Mouse (Mus musculus): ENCODE data around the gene Radil. TPM values are rescaled to one million over a fixed set of nuclear protein-coding genes. Genes with fewer than 3 reads are reported as not detected.

Radil gene
- polyA plus RNA-seq, 1 experiment = 0.82 TPM

DNA sequence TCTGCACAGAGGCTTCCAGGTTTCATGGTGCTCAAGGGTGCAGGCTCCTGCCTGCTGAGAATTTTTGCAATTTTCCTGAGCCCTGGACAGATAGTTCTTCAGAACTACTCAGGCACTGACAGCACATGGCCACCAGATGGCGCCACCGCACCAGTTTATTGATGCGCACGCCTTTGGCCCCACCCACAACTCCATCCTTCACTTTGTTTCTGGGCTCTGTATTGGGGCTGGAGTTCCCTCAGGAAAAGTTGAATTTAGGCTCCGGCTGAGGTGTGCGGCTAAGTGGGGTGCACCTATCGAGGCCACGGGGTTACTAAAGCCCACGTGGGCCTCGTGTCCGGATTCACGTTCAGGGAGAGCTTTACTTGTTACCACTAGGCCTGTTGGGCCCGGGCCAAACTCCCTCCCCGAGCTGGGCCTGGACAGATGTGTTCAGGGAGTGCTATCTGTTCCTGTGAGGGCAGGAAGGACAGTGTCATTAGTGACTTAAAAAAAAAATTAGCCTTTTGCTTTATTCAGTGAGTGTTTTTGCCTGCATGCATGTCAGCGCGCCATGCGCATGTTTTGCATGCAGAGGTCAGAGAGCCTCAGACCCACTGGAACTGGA, 72.0 kb downstream of the Radil start:
- H3K36me3 ChIP-seq (ENCODE audit: control insufficient read depth, insufficient read depth, low read length) = peaks cover 12% of the 10 kb centered on the region; the same call in 1 of the 2 replicates
- H3K4me1 ChIP-seq (ENCODE audit: control insufficient read depth, insufficient read depth, insufficient read length, low read length) = no peaks in the 10 kb centered on the region
- no peaks in the 10 kb centered on the region for H3K27me3 ChIP-seq (ENCODE audit: control insufficient read depth, insufficient read depth, low read length)
- H3K27ac ChIP-seq (ENCODE audit: insufficient read depth, low read depth, low read length) = no peak overlapping the region
- 0 out of 2 replicates have a peak, but pooled peaks have one; percentile 20 for TF ChIP-seq POLR2A (IDR thresholded peaks at IDR 0.05; ENCODE audit: low read depth, low read length)
- peak; percentile 94 for TF ChIP-seq CTCF (IDR thresholded peaks at IDR 0.05; ENCODE audit: extremely low read depth, insufficient read length, insufficient replicate concordance, low read depth, low read length)
- WGBS = 33% methylated on average over 17 of the region's 17 CpGs
- no peak overlapping the region for H3K4me3 ChIP-seq (ENCODE audit: low read depth, low read length)

DNA sequence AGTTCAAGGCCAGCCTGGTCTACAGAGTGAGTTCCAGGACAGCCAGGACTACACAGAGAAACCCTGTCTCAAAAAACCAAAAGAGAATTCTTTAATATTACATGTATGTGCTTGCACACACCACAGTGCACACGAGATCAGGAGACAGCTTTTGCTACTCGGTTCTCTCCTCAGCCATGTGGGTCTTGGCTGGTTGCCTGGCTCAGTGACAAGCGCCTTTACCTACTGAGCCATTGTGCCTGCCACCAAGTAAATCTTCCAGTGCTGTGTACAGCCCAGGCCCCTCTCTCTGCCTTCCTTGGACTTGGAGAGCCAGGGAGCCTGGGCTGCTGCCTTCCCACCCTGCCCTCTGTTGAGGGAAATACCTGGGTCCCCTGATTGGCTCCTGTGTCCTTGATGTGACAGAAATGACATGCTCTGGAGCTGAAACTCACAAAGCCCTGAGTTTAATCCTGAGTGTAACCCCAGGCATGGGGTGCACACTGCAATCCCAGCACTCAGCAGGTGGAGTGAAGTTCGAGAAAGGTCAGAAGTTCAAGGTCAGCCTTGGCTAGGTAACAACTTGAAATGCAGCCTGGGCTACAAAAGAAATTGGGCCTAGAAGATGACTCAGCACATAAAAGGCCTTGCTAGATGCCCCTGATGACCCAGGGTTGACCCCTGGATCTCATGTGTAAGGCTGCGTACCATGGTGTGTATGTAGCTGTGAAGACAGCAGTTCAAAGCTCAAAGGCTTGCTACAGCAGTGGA, 72.9 kb downstream of the Radil start:
- no peaks in the 10 kb centered on the region; the same call in 1 of the 2 replicates for H3K4me1 ChIP-seq (ENCODE audit: control insufficient read depth, insufficient read depth, insufficient read length, low read length)
- no peak overlapping the region for H3K27ac ChIP-seq (ENCODE audit: insufficient read depth, low read depth, low read length)
- no peak for TF ChIP-seq POLR2A (IDR thresholded peaks at IDR 0.05; ENCODE audit: low read depth, low read length)
- peaks cover 14% of the 10 kb centered on the region; the same call in 1 of the 2 replicates for H3K36me3 ChIP-seq (ENCODE audit: control insufficient read depth, insufficient read depth, low read length)
- H3K27me3 ChIP-seq (ENCODE audit: control insufficient read depth, insufficient read depth, low read length) = no peaks in the 10 kb centered on the region
- H3K4me3 ChIP-seq (ENCODE audit: low read depth, low read length) = no peak overlapping the region
- 88% methylated on average over 5 of the region's 5 CpGs for WGBS

DNA sequence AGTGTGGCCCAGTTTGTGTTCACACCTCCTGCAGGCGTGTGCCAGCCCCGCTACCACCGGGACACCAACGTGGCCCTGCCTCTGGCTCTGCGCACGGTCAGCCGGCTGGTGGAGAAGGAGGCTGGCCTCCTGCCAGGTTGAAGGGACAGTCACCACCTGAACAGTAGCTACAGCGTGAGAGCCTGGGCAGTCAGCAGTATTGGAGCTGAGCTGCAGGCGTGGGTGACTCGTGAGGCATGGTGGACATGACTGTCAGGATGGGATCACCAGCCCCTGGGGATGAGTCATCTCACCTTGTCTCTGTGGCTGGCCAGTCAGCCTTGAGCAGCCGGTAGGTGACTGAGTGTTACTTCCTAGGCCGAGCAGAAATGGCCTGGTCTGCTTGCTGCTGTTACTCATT, 73.6 kb downstream of the Radil start:
- H3K4me1 ChIP-seq (ENCODE audit: control insufficient read depth, insufficient read depth, insufficient read length, low read length) = no peaks in the 10 kb centered on the region; the same call in 1 of the 2 replicates
- no peak overlapping the region for H3K4me3 ChIP-seq (ENCODE audit: low read depth, low read length)
- H3K27ac ChIP-seq (ENCODE audit: insufficient read depth, low read depth, low read length) = no peak overlapping the region
- TF ChIP-seq POLR2A (IDR thresholded peaks at IDR 0.05; ENCODE audit: low read depth, low read length) (no peak), CTCF (IDR thresholded peaks at IDR 0.05; ENCODE audit: extremely low read depth, insufficient read length, insufficient replicate concordance, low read depth, low read length) (no peak)
- H3K27me3 ChIP-seq (ENCODE audit: control insufficient read depth, insufficient read depth, low read length) = no peaks in the 10 kb centered on the region
- 85% methylated on average over 12 of the region's 12 CpGs for WGBS
- H3K36me3 ChIP-seq (ENCODE audit: control insufficient read depth, insufficient read depth, low read length) = peaks cover 18% of the 10 kb centered on the region; the same call in 1 of the 2 replicates

DNA sequence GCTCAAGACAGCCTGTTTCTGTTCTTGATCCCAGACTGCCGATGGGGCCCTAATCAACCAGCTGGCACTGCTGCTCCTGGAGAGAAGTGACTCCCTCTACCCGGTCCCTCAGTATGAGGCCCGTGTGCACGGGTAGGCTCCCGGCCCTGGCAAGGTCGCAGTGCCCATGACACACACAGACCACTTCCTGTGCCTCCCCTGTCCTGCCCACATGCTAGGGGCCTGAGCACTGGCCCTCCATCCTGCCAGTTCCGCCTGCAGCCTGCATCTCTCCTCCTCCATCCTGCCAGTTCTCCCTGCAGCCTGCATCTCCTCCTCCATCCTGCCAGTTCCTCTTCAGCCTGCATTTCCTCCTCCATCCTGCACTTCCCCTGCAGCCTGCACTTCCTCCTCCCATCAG, 75.2 kb downstream of the Radil start:
- Histone ChIP-seq H3K27ac (ENCODE audit: insufficient read depth, low read depth, low read length) (no peak overlapping the region), H3K36me3 (ENCODE audit: control insufficient read depth, insufficient read depth, low read length) (peaks cover 27% of the 10 kb centered on the region), H3K27me3 (ENCODE audit: control insufficient read depth, insufficient read depth, low read length) (no peaks in the 10 kb centered on the region), H3K4me3 (ENCODE audit: low read depth, low read length) (no peak overlapping the region), H3K4me1 (ENCODE audit: control insufficient read depth, insufficient read depth, insufficient read length, low read length) (no peaks in the 10 kb centered on the region; the same call in 1 of the 2 replicates)
- WGBS = 82% methylated on average over 7 of the region's 7 CpGs
- TF ChIP-seq CTCF (IDR thresholded peaks at IDR 0.05; ENCODE audit: extremely low read depth, insufficient read length, insufficient replicate concordance, low read depth, low read length) (no peak), POLR2A (IDR thresholded peaks at IDR 0.05; ENCODE audit: low read depth, low read length) (no peak)

DNA sequence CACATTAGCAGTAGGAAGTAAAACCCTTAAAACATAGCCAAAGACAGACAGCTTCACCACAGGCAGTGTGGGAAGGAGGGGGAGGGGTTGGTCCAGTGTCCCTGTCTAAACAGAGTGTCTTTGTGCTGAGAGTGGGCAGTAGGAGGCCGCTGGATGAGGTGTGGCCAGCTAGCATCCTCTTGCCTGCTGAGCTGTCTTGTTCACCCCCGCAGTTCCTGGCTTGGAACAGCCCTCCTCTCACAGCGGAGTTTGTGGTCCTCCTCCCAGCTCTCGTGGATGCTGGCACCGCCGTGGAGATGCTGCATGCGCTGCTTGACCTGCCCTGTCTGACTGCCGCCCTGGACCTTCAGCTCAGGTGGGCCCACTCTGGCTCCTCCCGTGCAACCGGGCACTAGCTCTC, 77.2 kb downstream of the Radil start:
- H3K4me3 ChIP-seq (ENCODE audit: low read depth, low read length) = no peak overlapping the region
- H3K27ac ChIP-seq (ENCODE audit: insufficient read depth, low read depth, low read length) = no peak overlapping the region
- H3K4me1 ChIP-seq (ENCODE audit: control insufficient read depth, insufficient read depth, insufficient read length, low read length) = no peaks in the 10 kb centered on the region; the same call in 1 of the 2 replicates
- H3K36me3 ChIP-seq (ENCODE audit: control insufficient read depth, insufficient read depth, low read length) = peaks cover 41% of the 10 kb centered on the region
- no peak for TF ChIP-seq CTCF (IDR thresholded peaks at IDR 0.05; ENCODE audit: extremely low read depth, insufficient read length, insufficient replicate concordance, low read depth, low read length)
- no peak for TF ChIP-seq POLR2A (IDR thresholded peaks at IDR 0.05; ENCODE audit: low read depth, low read length)
- H3K27me3 ChIP-seq (ENCODE audit: control insufficient read depth, insufficient read depth, low read length) = no peaks in the 10 kb centered on the region
- WGBS = 79% methylated on average over 10 of the region's 10 CpGs

DNA sequence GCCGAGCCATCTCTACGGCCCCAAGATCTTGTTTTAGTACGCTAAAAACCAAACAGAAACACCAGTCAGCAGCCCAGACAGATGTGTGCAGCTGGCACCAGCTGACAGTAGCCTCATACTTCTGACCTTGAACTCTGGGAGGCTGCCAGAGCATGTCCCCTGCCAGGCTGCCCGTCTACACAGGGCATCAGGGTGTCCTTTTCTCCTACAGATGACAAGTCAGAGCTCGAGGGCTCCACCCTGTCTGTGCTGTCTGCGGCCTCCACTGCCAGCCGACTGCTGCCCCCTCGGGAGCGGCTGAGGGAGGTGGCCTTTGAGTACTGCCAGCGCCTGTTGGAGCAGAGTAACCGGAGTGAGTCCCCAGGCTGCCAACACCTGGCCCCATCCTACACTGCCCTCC, 81.1 kb downstream of the Radil start:
- Histone ChIP-seq H3K4me1 (ENCODE audit: control insufficient read depth, insufficient read depth, insufficient read length, low read length) (peaks cover 2% of the 10 kb centered on the region), H3K27ac (ENCODE audit: insufficient read depth, low read depth, low read length) (no peak overlapping the region), H3K27me3 (ENCODE audit: control insufficient read depth, insufficient read depth, low read length) (no peaks in the 10 kb centered on the region), H3K36me3 (ENCODE audit: control insufficient read depth, insufficient read depth, low read length) (peaks cover 38% of the 10 kb centered on the region), H3K4me3 (ENCODE audit: low read depth, low read length) (no peak overlapping the region)
- TF ChIP-seq POLR2A (IDR thresholded peaks at IDR 0.05; ENCODE audit: low read depth, low read length) (no peak), CTCF (IDR thresholded peaks at IDR 0.05; ENCODE audit: extremely low read depth, insufficient read length, insufficient replicate concordance, low read depth, low read length) (no peak)
- WGBS = 85% methylated on average over 11 of the region's 11 CpGs

DNA sequence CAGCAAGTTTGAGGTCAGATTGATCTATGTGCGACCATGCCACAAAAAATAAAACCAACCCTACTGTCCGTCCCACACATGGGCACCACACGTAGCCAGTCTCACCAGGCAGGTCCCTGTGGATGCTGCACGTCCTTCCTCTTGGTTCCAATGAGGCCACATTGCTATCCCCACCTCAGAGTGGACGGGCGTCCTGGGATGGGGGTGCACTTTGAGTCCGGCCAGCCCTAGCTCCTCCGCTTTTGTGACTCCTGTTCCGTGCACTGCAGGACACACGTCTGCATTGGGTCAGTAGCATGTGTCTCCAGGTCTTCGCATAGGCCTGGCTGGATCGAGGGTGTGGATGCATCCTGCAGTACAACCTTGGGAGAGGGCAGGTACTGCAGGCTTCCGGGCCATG, 82.5 kb downstream of the Radil start:
- TF ChIP-seq POLR2A (IDR thresholded peaks at IDR 0.05; ENCODE audit: low read depth, low read length) (no peak), CTCF (IDR thresholded peaks at IDR 0.05; ENCODE audit: extremely low read depth, insufficient read length, insufficient replicate concordance, low read depth, low read length) (no peak)
- no peaks in the 10 kb centered on the region for H3K27me3 ChIP-seq (ENCODE audit: control insufficient read depth, insufficient read depth, low read length)
- H3K27ac ChIP-seq (ENCODE audit: insufficient read depth, low read depth, low read length) = no peak overlapping the region
- peaks cover 36% of the 10 kb centered on the region for H3K36me3 ChIP-seq (ENCODE audit: control insufficient read depth, insufficient read depth, low read length)
- peaks cover 3% of the 10 kb centered on the region; the same call in 1 of the 2 replicates for H3K4me1 ChIP-seq (ENCODE audit: control insufficient read depth, insufficient read depth, insufficient read length, low read length)
- WGBS = 95% methylated on average over 13 of the region's 13 CpGs
- no peak overlapping the region for H3K4me3 ChIP-seq (ENCODE audit: low read depth, low read length)
